Mouse (Mus musculus) forebrain, embryonic 12.5 days (tissue): ENCODE data around the gene Gm20737. TPM values are rescaled to one million over a fixed set of nuclear protein-coding genes. Genes with fewer than 3 reads are reported as not detected.
"Not testable (repeated sequence)": the region's sequence is repeated elsewhere in the genome, so short reads cannot be mapped to it uniquely, and the experiment has no call there.

Source experiments
- ATAC-seq: fragments of 200-750 bp; cut with Nextera tagmentation; 2 replicates; pipeline ENCODE4 v1.8.0; 2017; ENCODE audit warnings: moderate TSS enrichment; ENCODE audit not compliant: low FRiP score
- H3K27ac ChIP-seq: fragments of 300-500 bp; sonication (generic); 2 replicates; pipeline ENCODE4 v1.5.1; 2016; ENCODE audit warnings: mild to moderate bottlenecking
- H3K27me3 ChIP-seq: fragments of 300-500 bp; sonication (generic); 2 replicates; pipeline ENCODE4 v1.6.1; 2016; ENCODE audit warnings: mild to moderate bottlenecking
- H3K36me3 ChIP-seq: fragments of 300-500 bp; sonication (generic); replicated peaks from 2 replicates; pipeline ENCODE4 v1.6.1; 2016; ENCODE audit warnings: mild to moderate bottlenecking
- H3K4me1 ChIP-seq: fragments of 300-500 bp; sonication (generic); 2 replicates; pipeline ENCODE4 v1.6.1; 2016
- H3K4me2 ChIP-seq: fragments of 300-500 bp; sonication (generic); 2 replicates; pipeline ENCODE4 v1.6.1; 2016; ENCODE audit warnings: mild to moderate bottlenecking, moderate library complexity
- H3K4me3 ChIP-seq: fragments of 300-500 bp; sonication (generic); replicated peaks from 2 replicates; pipeline ENCODE4 v1.5.1; 2016; ENCODE audit warnings: mild to moderate bottlenecking
- H3K9ac ChIP-seq: fragments of 300-500 bp; sonication (generic); 2 replicates; pipeline ENCODE4 v1.6.1; 2016; ENCODE audit warnings: mild to moderate bottlenecking
- H3K9me3 ChIP-seq: fragments of 300-500 bp; sonication (generic); 2 replicates; pipeline ENCODE4 v1.6.1; 2016
- WGBS: fragments of 180-500 bp; shearing (Covaris S2); methylation state at CpG from one replicate; pipeline ENCODE4 v1.1.7; 2016; 5-methylcytosine and 5-hydroxymethylcytosine counted together
- polyA plus RNA-seq: library from polyadenylated mRNA; unstranded; fragments of >200 nt; fragmentation: Nextera tagmentation; extraction: Ambion mirVana; gene quantifications from 2 replicates; pipeline ENCODE4 v1.2.1, GENCODE M21; 2016

Gene Gm20737
- not detected in 2 replicates for polyA plus RNA-seq

- not testable (repeated sequence) for ATAC-seq, H3K4me2 ChIP-seq, H3K27me3 ChIP-seq
Measured at GRCm38 (mm10) chrY:10535942-10536341, at the start of gene Gm20737. TSS of gene Gm20737 (minus strand) at chrY:10536042.

DNA sequence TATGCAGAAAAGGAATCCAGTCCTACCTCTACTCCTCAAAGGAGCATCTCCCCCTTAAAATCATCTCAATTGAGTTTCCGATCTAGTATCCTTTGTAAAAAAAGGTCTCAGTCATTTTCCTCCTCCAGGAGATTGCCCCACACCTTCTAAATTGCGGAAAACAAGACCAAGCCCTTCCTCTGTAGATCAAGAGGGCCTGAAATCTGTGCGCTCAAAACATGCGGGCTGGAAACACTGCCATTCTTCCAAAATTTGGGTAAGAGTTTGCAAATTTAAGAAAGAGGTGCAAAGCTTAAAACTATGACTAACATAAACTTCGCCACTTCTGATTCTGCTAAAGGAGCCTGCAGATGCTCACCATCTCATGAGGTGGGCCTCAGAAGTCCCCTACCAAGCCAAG lies 17.3 kb upstream of the Gm20737 start, which contains the start of gene Gm21775:
Gene Gm21775, plus strand, starts transcription at position 301 of the 400 bp plus-strand sequence.
- H3K9ac ChIP-seq, H3K4me1 ChIP-seq, ATAC-seq, H3K27ac ChIP-seq, H3K4me3 ChIP-seq, H3K36me3 ChIP-seq, H3K27me3 ChIP-seq, H3K9me3 ChIP-seq, H3K4me2 ChIP-seq: not testable (repeated sequence)
- 71% methylated on average over 2 of the region's 5 CpGs for WGBS

More at GRCm38 (mm10) chrY:10535942-10536341, at the start of gene Gm20737:
- not testable (repeated sequence) for H3K4me1 ChIP-seq, H3K9me3 ChIP-seq, H3K27ac ChIP-seq, H3K4me3 ChIP-seq, H3K36me3 ChIP-seq, H3K9ac ChIP-seq

Other genes with a start within 250 kb of the Gm20737 start
- not detected in 2 replicates for gene Gm20834, start 211.5 kb downstream of the Gm20737 start, polyA plus RNA-seq
- not detected in 2 replicates for gene Gm28510, start 123.3 kb downstream of the Gm20737 start, polyA plus RNA-seq
- not detected in 2 replicates for gene Gm21775, start 17.4 kb upstream of the Gm20737 start, polyA plus RNA-seq
- not detected in 2 replicates for gene Gm21900, start 80.3 kb upstream of the Gm20737 start, polyA plus RNA-seq
- gene Gm20777, start 216.4 kb upstream of the Gm20737 start, polyA plus RNA-seq: not detected in 2 replicates